Mouse (Mus musculus): ENCODE measurements around the gene Kif1b.
"Not testable (repeated sequence)": the region's sequence is repeated elsewhere in the genome, so short reads cannot be mapped to it uniquely, and the experiment has no call there.

Kif1b gene

DNA sequence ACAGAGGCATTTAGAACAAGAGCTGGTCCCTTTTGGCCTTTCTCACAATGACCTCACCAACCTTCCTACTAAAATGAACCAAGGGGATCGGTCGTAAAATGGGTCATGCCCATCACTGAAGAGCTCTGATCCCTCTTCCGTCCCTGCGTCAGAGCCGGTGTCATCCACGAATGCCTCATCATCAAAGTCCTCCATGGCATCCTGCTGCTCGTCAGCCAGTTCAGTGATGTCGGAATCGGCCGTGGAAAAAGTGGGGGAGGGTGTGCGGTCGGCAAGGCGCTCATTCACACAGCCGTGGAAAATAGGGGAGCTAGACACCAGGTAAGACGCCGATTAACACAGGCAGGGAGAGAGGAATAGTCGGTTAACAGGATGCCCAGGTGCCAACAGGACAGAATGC, 87.0 kb downstream of the Kif1b start:
- no peak for DNase-seq (ENCODE audit: low read depth, low spot score)

DNA sequence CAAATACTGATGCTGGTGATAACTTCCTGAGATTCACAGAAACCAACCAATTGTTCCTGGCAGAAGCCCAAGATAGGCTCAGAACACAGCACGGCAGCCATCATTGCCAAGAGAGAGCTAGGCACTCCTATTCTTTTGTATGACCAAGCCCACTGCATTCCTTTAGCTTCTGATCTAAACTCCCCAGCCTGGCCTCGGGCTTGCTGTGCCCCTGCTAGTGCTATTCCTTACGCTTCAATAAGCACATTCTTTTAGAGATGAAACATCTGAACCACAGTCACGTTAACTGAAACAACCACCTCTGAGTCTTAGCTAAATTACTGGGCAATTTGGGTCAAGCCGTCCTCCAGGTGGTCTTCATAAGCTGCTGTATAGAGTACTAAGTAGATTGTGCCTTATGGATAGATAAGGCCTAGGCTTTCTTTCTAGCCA, 87.4 kb downstream of the Kif1b start:
- DNase-seq (ENCODE audit: low read depth, low spot score), result no peak

GRCm38 (mm10) chr4:149219401-149220041, 88.0 kb downstream of the Kif1b start:
- no peak for DNase-seq (ENCODE audit: low read depth, low spot score)

DNA sequence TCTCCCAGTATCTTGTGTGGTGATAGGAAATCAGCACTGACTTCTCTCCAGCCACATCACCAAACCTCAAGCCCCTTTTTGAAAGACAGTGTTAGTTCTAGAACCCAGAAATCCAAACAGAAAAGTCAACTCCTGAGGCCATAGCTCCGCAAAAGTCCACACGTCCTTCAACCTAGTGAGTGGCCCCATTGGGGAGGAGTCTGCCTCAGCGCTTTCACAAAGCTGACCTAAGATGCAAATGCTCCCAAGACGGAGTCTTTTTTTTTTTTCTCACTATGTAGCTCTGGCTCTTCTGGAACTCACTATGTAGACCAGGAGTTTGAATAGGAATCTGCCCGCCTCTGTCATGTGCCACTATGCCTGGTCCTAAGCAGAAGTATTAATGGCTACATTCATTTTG, 89.0 kb downstream of the Kif1b start:
- no peak for DNase-seq (ENCODE audit: low read depth, low spot score)

- no peak for DNase-seq (ENCODE audit: low read depth, low spot score)
These were observed 91.5 kb downstream of the Kif1b start for GRCm38 (mm10) chr4:149215982-149216381.

GRCm38 (mm10) chr4:149215397-149215796, 92.1 kb downstream of the Kif1b start:
- DNase-seq (ENCODE audit: low read depth, low spot score), result no peak

GRCm38 (mm10) chr4:149214468-149214867, 93.0 kb downstream of the Kif1b start:
- DNase-seq (ENCODE audit: low read depth, low spot score), result not testable (repeated sequence)

DNA sequence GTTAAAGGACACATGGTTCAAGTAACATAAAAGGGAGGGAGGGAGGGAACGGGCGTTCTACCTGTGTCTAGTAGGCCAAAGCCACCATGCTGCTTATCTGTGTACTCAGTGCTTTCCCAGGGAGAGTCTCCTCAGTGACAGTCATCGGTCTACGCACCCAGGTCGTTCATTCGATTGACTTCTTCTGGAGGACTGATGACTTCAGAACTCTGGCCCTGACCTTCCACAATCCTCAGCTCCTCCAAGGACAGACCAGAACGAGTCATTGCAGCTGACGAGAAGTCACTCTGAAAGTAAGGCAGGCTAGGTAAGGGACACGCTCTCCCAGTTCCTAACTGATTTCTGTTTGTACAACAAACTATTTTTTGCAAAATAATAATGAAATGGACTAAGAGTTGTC, 94.0 kb downstream of the Kif1b start:
- DNase-seq (ENCODE audit: low read depth, low spot score), result no peak

GRCm38 (mm10) chr4:149211441-149211840, 96.1 kb downstream of the Kif1b start:
- not testable (repeated sequence) for DNase-seq (ENCODE audit: low read depth, low spot score)

- no peak for DNase-seq (ENCODE audit: low read depth, low spot score)
These were observed 105.0 kb downstream of the Kif1b start for GRCm38 (mm10) chr4:149202467-149202866.

DNA sequence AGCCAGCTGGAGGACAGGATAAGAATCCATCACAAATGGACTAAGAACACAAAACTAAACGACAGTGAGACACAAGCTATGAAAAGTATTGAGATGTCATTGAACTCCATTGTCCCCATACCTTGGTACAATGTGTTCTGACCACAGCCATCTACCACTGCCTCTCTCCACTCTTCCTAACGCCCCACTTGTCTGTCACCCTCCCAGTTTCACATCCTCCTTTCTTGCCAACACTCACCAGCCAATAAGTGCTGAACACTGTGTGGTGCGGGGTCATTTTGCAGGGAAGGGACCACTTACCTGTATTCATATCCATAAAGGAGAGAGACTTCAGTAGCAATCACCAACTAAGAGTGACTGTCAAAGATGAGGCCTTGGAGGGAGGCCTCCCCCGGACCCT, 106.4 kb downstream of the Kif1b start:
- DNase-seq (ENCODE audit: low read depth, low spot score), result no peak

DNA sequence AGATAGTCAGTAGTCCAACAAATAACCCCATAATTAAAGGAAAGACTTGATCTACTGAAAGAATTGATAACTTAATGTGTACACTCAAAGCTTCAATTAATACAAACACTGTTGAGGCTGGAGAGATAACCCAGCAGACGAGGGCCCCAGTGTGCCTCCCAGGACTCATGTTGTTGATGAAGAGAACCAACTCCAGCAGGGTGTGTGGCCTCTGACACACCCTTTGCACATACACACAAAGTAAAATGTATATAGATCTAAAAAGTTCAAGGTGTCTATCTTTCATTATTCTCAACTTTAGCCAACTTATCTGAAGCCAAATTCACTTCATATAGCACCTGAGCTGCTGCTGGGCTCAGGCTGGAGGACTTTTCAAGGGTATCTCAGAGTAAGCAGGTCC, 110.3 kb downstream of the Kif1b start:
- DNase-seq (ENCODE audit: low read depth, low spot score), result no peak

DNA sequence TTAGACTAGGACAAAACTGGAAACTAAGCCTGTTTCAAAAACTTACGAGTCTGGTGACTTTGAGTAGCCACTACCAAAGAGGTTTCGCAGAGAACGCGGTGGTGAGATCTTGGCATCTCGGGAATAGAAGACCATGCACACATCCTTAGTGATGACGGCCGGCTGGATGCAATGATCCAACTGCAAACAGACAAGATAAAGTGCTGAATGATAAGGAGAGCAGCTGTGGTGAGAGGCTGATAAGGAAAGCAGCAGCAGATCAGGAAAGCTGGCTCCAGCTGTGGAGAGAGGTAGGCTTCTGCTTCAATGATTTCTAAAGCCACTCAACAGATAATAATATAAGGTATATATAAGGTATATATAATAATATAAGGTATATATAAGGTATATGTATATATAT, 116.4 kb downstream of the Kif1b start:
- no peak for DNase-seq (ENCODE audit: low read depth, low spot score)

DNA sequence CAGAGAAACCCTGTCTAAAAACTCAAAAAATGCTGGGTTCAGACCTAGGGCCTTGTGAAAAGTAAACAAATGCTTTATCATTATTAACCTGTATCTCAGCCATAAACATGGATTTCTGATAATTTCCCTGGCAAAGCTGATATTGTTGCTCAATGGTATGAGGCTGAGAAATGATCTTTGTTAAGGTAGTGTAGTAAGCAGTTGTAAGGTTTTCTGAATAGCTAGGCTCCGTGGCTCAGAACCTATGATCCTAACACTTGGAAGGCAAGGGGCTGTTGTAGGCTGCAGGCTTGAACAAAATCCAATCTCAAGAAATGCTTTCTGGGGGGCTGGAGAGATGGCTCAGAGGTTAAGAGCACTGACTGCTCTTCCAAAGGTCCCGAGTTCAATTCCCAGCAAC, 118.9 kb downstream of the Kif1b start:
- no peak for DNase-seq (ENCODE audit: low read depth, low spot score)

DNA sequence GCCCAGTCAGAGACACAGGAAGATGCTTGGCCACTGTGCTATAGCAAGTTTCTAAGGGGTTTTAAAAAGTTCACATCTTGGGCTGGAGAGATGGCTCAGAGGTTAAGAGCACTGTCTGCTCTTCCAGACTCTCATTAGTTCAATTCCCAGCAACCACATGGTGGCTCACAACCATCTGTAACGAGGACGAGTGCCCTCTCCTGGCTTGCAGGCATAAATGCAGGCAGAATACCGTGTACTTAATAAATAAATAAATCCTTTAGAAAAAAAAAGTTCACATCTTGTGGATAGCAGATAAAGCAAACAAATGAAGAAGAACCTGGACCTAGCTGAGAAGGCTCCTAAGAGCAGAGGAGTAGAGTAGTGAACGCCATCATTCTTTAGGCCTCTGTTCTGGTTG, 124.7 kb downstream of the Kif1b start:
- DNase-seq (ENCODE audit: low read depth, low spot score), result no peak

DNA sequence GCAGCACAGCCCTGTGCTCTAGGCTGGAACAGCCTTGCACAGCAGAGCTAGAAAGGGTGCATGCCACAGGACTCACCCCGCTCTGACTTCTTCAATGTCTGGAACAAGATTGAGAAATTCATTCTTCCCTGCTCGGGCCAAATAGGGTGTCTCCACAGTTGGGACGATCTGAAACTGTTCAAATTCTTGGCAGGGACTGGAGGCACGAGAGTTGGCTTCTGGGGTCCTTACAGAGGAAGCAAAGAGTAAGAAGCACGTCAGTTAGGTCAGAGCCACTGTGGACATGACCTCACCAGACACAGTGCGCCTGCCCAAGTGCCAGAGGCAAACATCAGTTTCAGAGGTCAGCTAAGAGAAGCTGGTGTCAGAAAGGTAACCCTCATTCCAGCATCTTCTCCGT, 125.3 kb downstream of the Kif1b start:
- no peak for DNase-seq (ENCODE audit: low read depth, low spot score)

GRCm38 (mm10) chr4:149179573-149179972, 127.9 kb downstream of the Kif1b start:
- DNase-seq (ENCODE audit: low read depth, low spot score), result no peak

GRCm38 (mm10) chr4:149179160-149179559, 128.3 kb downstream of the Kif1b start:
- no peak for DNase-seq (ENCODE audit: low read depth, low spot score)

DNA sequence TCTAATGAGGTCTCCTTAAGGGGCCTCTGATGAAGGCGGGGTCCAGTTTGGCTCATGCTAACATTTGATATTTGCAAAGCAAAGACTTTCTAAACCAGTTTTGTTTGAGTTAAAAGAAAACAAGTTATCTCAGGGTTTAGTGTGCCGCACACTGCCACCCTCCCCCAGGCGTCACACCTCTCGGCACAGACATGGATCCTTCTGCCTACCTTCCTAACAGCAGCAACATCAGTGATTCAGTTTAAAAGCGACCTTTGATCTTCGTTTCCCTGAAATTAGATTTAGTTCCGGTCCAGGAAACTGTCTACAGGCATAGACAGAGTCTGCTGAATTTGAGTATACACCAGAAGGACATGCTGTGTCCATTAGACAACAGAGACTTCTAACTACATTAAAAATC, 129.2 kb downstream of the Kif1b start:
- no peak for DNase-seq (ENCODE audit: low read depth, low spot score)

DNA sequence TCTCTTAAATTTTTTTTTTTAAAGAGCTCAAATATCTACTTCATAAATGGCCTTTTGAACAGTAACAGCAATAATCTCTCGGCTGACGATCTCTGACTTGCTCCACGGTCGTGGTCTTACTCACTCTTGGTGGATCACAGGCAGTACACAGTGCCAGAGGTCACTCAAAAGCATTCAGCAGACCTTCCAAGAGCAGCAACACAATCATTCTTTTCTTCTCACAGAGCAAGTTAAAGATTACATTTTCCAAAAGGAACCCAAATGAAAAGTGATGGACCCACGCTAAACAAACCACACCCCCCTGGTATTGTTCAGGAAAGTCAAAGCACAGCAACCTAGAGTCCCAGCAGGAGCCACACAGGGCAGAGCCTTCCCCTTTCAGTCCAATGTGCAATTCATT, 130.4 kb downstream of the Kif1b start:
- DNase-seq (ENCODE audit: low read depth, low spot score), result no peak

GRCm38 (mm10) chr4:149176645-149177044, 130.8 kb downstream of the Kif1b start:
- DNase-seq (ENCODE audit: low read depth, low spot score), result no peak

DNA sequence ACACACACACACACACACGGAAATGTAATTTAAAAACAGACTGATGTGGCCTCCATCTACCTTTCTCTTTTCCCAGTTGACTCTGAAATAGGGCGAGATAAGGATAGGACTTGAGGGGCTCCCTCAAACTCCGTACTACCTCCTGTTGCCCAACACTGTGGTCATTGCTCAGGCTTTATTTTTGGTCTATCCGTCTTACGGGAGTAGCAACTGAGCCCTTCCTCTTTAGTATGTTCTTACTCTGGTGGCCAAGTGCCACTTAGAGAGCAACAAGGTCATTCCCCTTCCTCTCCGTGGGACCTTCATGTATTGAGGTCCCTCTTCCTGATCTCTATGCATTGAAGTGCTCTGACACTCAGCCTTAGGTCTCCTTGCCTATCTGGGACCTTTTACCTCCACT, 133.8 kb downstream of the Kif1b start:
- DNase-seq (ENCODE audit: low read depth, low spot score), result no peak

DNA sequence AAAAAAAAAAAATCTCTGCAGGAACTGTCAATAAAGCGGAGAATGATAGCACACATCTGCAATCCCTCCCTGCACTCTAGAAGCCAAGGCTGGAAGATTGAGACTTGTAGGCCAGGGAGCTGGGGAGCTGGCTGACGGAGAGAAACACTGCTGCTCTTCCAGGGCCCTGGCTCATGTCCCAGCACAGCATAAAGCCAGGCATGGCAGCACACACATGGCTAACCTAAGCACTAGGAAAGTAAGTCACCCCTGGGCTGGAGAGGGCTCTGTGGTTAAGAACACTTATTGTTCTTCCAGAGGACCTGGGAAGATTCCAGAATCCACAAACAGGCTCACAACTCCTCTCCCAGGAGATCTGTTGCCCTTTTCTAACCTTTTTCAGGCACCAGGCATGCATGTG, 134.8 kb downstream of the Kif1b start:
- no peak for DNase-seq (ENCODE audit: low read depth, low spot score)

DNA sequence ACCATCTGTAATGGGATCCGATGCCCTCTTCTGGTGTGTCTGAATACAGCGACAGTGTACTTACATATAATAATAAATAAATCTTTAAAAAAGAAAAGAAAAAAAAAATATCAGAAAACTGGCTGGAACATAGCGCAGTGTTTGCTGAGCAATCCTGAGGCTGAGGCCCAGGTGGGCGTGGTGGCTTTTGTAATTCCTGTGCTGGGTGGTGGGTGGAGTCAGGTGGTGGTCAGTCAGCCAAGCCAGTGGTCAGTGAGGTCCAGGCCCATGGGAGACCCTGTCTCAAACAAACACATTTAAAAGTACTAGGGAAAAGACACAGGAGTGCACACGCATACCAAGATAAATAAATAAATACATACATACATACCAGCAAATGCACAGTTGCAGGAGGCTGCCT, 135.4 kb downstream of the Kif1b start:
- no peak for DNase-seq (ENCODE audit: low read depth, low spot score)
